Mouse (Mus musculus) cerebellum, adult 9-11 months (tissue): ENCODE data around the gene Olfr768.
"Not testable (repeated sequence)": the region's sequence is repeated elsewhere in the genome, so short reads cannot be mapped to it uniquely, and the experiment has no call there.

Source experiments
- DNase-seq: peaks from one replicate; pipeline ENCODE4 v3.0.0; 2022

Gene Olfr768

DNA sequence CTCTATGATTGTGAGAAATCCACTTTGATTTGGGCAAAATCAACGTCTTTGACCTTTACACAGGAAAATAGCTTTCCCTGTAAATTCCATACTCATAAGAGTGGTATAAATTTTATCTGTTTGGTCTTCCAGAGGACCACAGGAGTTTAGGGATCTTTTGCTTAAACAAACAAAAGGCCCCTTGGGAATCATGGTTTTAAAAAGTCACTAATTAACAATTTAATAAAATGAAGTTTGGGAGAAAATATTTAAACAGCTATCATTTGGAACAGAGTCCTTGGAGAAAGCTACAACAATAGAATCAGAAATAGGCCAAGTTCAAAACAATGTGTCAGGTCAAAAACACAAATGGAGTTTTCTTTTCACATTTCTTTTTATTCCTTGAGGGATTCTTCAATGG lies at the start of gene Olfr768:
Gene Olfr768 (minus strand): TSS at position 101 of the 400 bp plus-strand sequence.
- DNase-seq: no peak

DNA sequence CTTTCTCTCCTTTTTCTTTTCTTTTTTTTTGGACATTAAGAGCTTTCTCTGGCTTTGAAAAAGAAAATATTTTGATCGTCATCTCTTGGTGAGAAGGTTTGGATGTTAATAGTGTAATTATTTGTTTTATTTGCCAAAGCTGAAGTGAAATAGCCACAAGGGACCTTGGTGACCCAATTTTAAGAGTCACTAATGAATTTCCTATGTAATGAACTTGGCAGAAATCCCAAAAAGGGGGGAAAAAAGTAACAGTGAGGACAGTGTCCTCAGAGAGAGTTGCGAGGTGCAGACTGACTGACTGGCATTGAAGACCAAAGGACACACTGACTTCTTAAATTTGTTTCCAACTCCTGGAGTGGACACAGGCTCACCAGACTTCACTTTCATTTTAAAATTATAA lies 39.7 kb upstream of the Olfr768 start, which contains the start of gene Olfr770:
Gene Olfr770 (minus strand): TSS at position 101 of the 400 bp plus-strand sequence.
- DNase-seq: no peak

DNA sequence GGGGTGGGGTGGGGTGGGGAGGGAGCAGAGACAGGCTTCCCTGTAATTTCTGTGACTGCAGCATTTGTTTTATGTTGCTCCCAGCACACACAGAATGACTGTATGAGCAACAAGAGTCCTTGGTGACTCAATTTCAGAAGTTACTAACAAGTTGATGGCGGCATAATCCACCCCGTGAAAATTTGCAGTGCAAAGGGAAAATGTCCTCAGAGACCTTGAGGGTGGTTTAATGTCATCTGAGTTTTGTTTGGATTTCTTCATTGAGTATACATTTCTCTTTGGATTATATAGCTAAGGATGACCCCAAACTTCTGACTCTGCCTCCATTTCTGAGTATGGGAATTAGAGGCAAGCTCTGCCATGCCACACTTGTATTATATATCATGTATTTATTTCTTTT lies 18.6 kb upstream of the Olfr768 start, which contains the start of gene Olfr769:
Gene Olfr769 (minus strand): TSS at position 101 of the 400 bp plus-strand sequence.
- no peak for DNase-seq

GRCm38 (mm10) chr10:129115146-129115545 lies 16.0 kb upstream of the Olfr768 start:
- no peak for DNase-seq

GRCm38 (mm10) chr10:129101231-129101630 lies 2.1 kb upstream of the Olfr768 start:
- no peak for DNase-seq

DNA sequence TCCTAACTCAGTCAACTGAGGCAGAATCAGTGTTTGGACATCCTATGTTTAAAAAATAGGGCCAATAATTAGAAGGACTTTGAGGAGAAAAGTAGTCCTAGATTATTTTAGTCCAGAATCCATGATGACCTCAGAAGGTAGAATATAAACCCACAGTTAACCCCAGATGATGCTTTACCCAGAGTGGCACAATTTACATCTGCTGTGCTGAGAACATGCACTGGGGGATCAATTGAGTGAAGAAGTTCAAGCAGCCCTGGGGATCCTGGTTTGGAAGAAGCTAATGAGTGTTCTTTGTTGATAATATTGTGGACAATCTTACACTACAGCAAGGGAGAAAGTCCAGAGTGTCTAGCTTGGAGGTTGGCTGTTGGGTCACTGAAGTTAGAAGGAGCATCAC lies 16.4 kb downstream of the Olfr768 start, which contains the start of gene Olfr767:
Gene Olfr767 (minus strand): TSS at position 101 of the 400 bp plus-strand sequence.
- not testable (repeated sequence) for DNase-seq

DNA sequence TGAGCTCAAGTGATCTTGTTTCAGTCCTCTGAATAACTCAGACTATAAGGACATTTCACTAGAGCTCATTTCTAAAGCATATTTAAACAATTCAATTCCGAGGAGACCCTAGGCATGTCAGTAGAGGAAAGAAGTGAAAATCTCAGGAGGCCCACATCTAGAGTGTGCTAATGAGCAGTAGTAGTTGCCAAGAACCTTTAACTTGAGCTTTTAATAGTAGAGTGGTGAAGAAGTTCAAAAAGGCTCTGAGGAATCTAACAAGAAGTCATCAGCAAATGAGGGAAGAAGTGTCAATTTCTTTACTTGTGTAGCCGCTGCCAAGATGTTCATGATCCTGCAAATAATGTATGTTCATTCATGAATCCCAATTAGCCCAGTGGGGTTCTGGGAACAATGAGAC lies 30.3 kb downstream of the Olfr768 start, which contains the start of gene Olfr766-ps1:
Gene Olfr766-ps1 (minus strand): TSS at position 101 of the 400 bp plus-strand sequence.
- no peak for DNase-seq

DNA sequence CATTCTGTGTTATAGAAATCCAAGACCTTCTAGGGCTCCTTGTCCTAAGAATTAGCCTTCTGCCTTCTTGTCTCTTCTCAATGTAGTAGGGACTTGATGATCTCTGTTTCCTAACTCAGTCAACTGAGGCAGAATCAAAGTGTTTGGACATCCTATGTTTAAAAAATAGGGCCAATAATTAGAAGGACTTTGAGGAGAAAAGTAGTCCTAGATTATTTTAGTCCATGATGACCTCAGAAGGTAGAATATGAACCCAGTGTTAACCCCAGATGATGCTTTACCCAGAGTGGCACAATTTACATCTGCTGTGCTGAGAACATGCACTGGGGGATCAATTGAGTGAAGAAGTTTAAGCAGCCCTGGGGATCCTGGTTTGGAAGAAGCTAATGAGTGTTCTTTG lies 49.3 kb downstream of the Olfr768 start, which contains the start of gene Olfr765:
Gene Olfr765 (minus strand): TSS at position 101 of the 400 bp plus-strand sequence.
- not testable (repeated sequence) for DNase-seq
